Mouse (Mus musculus) heart, postnatal 0 days (tissue): Measurements from ENCODE around the gene Adh5. TPM values are rescaled to one million over a fixed set of nuclear protein-coding genes. Genes with fewer than 3 reads are reported as not detected.

ENCODE experiments used
- ATAC-seq: fragments of 200-750 bp; cut with Nextera tagmentation; 2 replicates; pipeline ENCODE4 v1.8.0; 2017; ENCODE audit warnings: low read depth, moderate number of reproducible peaks, moderate library complexity; ENCODE audit not compliant: insufficient read depth
- DNase-seq: peaks from one replicate; pipeline ENCODE4 v3.0.0-alpha.2; 2016; ENCODE audit warnings: low spot score
- H3K27ac ChIP-seq: fragments of 300-500 bp; sonication (generic); 2 replicates; pipeline ENCODE4 v1.5.1; 2014; ENCODE audit warnings: low read depth, mild to moderate bottlenecking
- H3K27me3 ChIP-seq: fragments of 300-500 bp; sonication (generic); 2 replicates; pipeline ENCODE4 v1.6.1; 2014; ENCODE audit warnings: low read length, mixed read lengths; ENCODE audit not compliant: control insufficient read depth, insufficient read depth
- H3K36me3 ChIP-seq: fragments of 300-500 bp; sonication (generic); replicated peaks from 2 replicates; pipeline ENCODE4 v1.6.1; 2014; ENCODE audit warnings: low read length, mixed read lengths; ENCODE audit not compliant: control insufficient read depth, insufficient read depth
- H3K4me1 ChIP-seq: fragments of 300-500 bp; sonication (generic); 2 replicates; pipeline ENCODE4 v1.6.1; 2014; ENCODE audit warnings: antibody characterized with exemption; ENCODE audit not compliant: control insufficient read depth, insufficient read depth
- H3K4me2 ChIP-seq: fragments of 300-500 bp; sonication (generic); 2 replicates; pipeline ENCODE4 v1.6.1; 2014; ENCODE audit warnings: low read depth, mild to moderate bottlenecking, low read length, moderate library complexity
- H3K4me3 ChIP-seq: fragments of 300-500 bp; sonication (generic); 2 replicates; pipeline ENCODE4 v1.5.1; 2014; ENCODE audit warnings: low read depth, low read length
- H3K9ac ChIP-seq: fragments of 300-500 bp; sonication (generic); replicated peaks from 2 replicates; pipeline ENCODE4 v1.6.1; 2014; ENCODE audit warnings: low read depth, low read length, mixed read lengths
- H3K9me3 ChIP-seq: fragments of 300-500 bp; sonication (generic); replicated peaks from 2 replicates; pipeline ENCODE4 v1.6.1; 2016; ENCODE audit warnings: low read length; ENCODE audit not compliant: control insufficient read depth
- CTCF ChIP-seq: IDR thresholded peaks from 2 replicates; pipeline ENCODE4 v1.5.1; 2016; ENCODE audit warnings: antibody characterized with exemption, control low read depth, low read depth
- EP300 ChIP-seq: IDR thresholded peaks from 2 replicates; pipeline ENCODE4 v1.6.1; 2016; ENCODE audit warnings: antibody characterized with exemption, low read depth
- WGBS: fragments of 180-500 bp; shearing (Covaris S2); extraction: QIAGEN DNeasy Blood & Tissue Kit; methylation state at CpG from one replicate; pipeline ENCODE4 v1.1.7; 2014; 5-methylcytosine and 5-hydroxymethylcytosine counted together
- polyA plus RNA-seq: library from polyadenylated mRNA; unstranded; fragments of >200 nt; fragmentation: Nextera tagmentation; extraction: Ambion mirVana; gene quantifications from 2 replicates; pipeline ENCODE4 v1.2.1, GENCODE M21; 2015
- total RNA-seq: library from RNA; depleted of rRNA; stranded (reverse); fragments of >200 nt; gene quantifications from 2 replicates; pipeline ENCODE4 v1.2.3, GENCODE M21; 2014; ENCODE audit warnings: low replicate concordance

The Adh5 gene
- total and polyA plus RNA-seq, 2 experiments from 2014 or later = 137 to 169 TPM

DNA sequence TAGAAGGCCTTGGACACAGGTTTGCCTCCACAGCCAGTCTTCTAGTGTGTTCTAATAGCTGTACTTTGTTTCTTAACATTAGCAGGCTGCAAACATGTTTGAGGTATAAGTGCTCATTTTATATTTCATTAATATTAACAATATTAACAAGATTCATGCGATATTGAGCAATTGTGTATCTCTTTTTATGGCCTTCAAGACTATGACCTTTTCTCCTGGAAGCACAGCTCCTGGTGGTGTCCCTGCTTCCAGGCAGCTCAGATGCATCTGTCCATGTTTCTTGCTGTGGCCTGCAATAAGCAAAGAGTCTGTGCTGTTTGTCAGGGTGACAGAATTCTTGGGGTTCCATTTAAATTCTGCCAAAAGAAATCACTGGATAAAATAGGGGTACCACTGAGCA is 33.3 kb upstream of the Adh5 start:
- Histone ChIP-seq H3K9me3 (no peaks in the 10 kb centered on the region), H3K4me3 (no peak overlapping the region), H3K4me2 (no peak overlapping the region), H3K4me1 (no peaks in the 10 kb centered on the region), H3K27me3 (no peaks in the 10 kb centered on the region), H3K36me3 (no peaks in the 10 kb centered on the region), H3K27ac (no peak overlapping the region), H3K9ac (no peak overlapping the region)
- WGBS = 73% methylated on average over 1 of the region's 1 CpGs
- DNase-seq (no peak), ATAC-seq (no peak)
- TF ChIP-seq EP300 = no peak
- no peak for TF ChIP-seq CTCF

DNA sequence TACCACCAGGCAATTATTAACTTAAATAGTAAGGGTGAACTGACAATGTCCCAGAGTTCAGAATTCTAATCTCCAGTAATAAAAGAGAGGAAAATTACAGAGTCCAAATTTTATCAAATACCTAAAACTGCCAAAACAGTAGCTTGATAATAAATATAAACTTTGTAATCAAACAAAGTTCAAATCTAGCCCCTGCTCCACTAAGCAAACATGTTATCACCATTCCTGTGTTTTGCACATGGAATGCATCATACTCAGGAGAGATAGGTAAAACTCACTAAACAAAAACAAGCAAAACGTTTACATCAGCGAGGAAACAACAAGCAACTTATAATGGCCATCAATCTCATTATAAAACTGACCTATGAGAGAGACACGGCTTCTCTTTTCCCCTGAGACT is 32.7 kb upstream of the Adh5 start:
- H3K36me3 ChIP-seq = no peaks in the 10 kb centered on the region
- H3K4me1 ChIP-seq = no peaks in the 10 kb centered on the region
- 74% methylated on average over 3 of the region's 3 CpGs for WGBS
- no peak for DNase-seq
- no peak overlapping the region for H3K4me3 ChIP-seq
- no peak overlapping the region for H3K4me2 ChIP-seq
- no peaks in the 10 kb centered on the region for H3K9me3 ChIP-seq
- no peak for ATAC-seq
- TF ChIP-seq CTCF (no peak), EP300 (no peak)
- H3K9ac ChIP-seq = no peak overlapping the region
- H3K27me3 ChIP-seq = no peaks in the 10 kb centered on the region
- H3K27ac ChIP-seq = no peak overlapping the region

GRCm38 (mm10) chr3:138415121-138415690 is 27.7 kb upstream of the Adh5 start, which contains the start of gene Adh4:
Gene Adh4 (plus strand): TSS chr3:138415466.
- Histone ChIP-seq H3K9me3 (no peaks in the 10 kb centered on the region), H3K36me3 (no peaks in the 10 kb centered on the region), H3K27me3 (no peaks in the 10 kb centered on the region), H3K4me1 (no peaks in the 10 kb centered on the region), H3K9ac (no peak within 1 kb of the TSS), H3K4me3 (no peak within 1 kb of the TSS), H3K27ac (no peak within 1 kb of the TSS), H3K4me2 (no peak within 1 kb of the TSS)
- ATAC-seq (no peak), DNase-seq (no peak)
- WGBS = 81% methylated on average over 6 of the region's 6 CpGs
- TF ChIP-seq CTCF (no peak), EP300 (no peak)

DNA sequence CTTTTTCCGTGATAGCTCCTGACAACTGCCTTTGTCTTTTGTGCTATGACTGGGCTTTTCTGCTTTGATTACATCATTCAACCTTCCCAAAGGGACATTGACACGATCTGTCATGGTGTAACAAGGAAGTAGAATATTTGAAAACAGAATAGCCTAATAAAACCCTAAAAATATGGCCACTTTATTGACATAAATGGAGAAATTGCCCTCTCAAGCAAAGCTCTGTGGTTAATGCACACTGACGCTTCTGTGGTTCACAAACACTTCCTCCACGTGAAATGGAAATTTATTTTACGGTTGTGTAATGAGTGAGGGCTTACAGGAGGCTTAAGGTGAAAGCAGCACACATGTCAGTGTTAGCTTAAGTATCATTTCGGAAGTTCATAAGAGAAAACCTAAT is 23.5 kb upstream of the Adh5 start:
- Histone ChIP-seq H3K4me1 (no peaks in the 10 kb centered on the region), H3K4me3 (no peak overlapping the region), H3K27me3 (no peaks in the 10 kb centered on the region), H3K27ac (no peak overlapping the region), H3K9me3 (no peaks in the 10 kb centered on the region), H3K9ac (no peak overlapping the region), H3K4me2 (no peak overlapping the region), H3K36me3 (no peaks in the 10 kb centered on the region)
- ATAC-seq (no peak), DNase-seq (no peak)
- WGBS = 75% methylated on average over 6 of the region's 6 CpGs
- TF ChIP-seq CTCF (no peak), EP300 (no peak)

DNA sequence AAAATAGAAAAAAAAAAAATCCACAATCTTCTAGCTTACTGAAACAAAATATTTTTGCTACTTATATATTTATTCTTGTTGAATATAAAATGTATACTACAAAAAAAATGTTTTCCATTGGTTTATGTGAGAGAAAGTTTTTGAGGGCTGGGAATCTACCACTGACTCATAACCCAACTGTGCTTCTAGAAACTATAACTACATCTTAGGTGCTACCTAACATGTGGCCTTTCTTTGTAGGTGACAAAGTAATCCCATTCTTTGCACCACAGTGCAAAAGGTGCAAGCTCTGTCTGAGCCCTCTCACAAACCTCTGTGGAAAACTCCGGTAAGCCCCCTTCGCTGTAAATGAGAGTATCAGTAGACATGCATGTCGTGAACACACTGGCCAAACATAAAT is 22.5 kb upstream of the Adh5 start:
- no peaks in the 10 kb centered on the region for H3K27me3 ChIP-seq
- WGBS = 88% methylated on average over 3 of the region's 3 CpGs

DNA sequence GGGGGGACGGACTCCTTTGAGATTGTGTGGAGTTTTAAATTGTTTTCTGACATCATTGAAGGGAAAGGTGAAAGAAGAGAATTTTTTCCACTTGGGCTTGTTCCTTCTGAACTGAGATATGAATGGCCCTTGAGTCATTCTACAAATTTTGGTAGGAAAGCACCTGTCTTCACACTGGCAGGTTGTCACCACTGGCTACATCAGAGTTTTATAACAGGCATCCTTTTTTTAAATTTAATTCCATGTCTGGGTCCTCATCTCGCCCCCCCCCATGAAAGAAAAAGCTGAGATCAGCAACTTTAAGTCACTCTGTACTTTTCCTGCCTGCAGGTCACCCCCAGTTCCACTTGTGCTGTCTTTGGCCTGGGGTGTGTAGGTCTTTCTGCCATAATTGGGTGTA is 19.2 kb upstream of the Adh5 start:
- H3K27ac ChIP-seq = no peak overlapping the region
- no peaks in the 10 kb centered on the region for H3K36me3 ChIP-seq
- H3K9me3 ChIP-seq = no peaks in the 10 kb centered on the region
- DNase-seq (no peak), ATAC-seq (no peak)
- no peaks in the 10 kb centered on the region for H3K4me1 ChIP-seq
- no peak overlapping the region for H3K4me3 ChIP-seq
- WGBS = 40% methylated on average over 2 of the region's 2 CpGs
- H3K27me3 ChIP-seq = no peaks in the 10 kb centered on the region
- TF ChIP-seq EP300 (no peak), CTCF (no peak)
- H3K4me2 ChIP-seq = no peak overlapping the region
- H3K9ac ChIP-seq = no peak overlapping the region

More for the DNA sequence above, 22.5 kb upstream of the Adh5 start:
- Histone ChIP-seq H3K4me2 (no peak overlapping the region), H3K9ac (no peak overlapping the region), H3K36me3 (no peaks in the 10 kb centered on the region), H3K4me3 (no peak overlapping the region), H3K9me3 (no peaks in the 10 kb centered on the region), H3K27ac (no peak overlapping the region), H3K4me1 (no peaks in the 10 kb centered on the region)
- DNase-seq (no peak), ATAC-seq (no peak)
- no peak for TF ChIP-seq EP300
- no peak for TF ChIP-seq CTCF
